Mouse (Mus musculus): Measurements from ENCODE around the gene Il17ra. TPM values are rescaled to one million over a fixed set of nuclear protein-coding genes. Genes with fewer than 3 reads are reported as not detected.

The Il17ra gene
- polyA plus RNA-seq, 1 experiment from 2014 or later = 1.1 TPM

DNA sequence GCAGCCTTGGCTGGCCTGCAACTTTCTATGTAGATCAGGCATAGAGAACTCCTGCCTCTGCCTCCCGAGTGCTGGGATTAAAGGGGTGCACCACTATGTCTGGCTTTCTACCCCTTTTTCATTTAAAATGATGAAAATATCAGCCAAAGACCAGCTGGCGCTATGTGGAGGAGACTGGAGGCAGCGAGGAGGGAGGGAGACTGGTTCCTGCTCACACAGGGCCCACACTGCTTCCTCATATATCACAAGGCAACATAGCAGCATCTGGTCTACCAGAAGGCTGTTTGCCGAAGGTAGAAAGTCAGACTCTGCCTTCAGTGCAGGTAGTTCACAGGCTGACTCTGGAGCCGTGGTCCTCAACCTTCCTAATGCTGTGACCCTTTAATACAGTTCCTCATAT lies 17.3 kb downstream of the Il17ra start:
- no peak for ATAC-seq
- Histone ChIP-seq H3K27me3 (replicated peaks; ENCODE audit: control insufficient read depth, insufficient read depth, low read length) (no peaks in the 10 kb centered on the region), H3K4me1 (ENCODE audit: control insufficient read depth, insufficient read depth, low read length) (no peaks in the 10 kb centered on the region), H3K9ac (ENCODE audit: low read length) (no peak overlapping the region), H3K4me2 (ENCODE audit: low read length) (no peak overlapping the region), H3K9me3 (replicated peaks; ENCODE audit: control insufficient read depth, low read length) (no peaks in the 10 kb centered on the region), H3K4me3 (ENCODE audit: low read depth, low read length) (no peak overlapping the region), H3K27ac (ENCODE audit: low read depth, low read length) (no peak overlapping the region), H3K36me3 (ENCODE audit: control insufficient read depth, insufficient read depth, low read length) (0 out of 2 replicates have a peak, but pooled peaks cover 5% of the 10 kb centered on the region)
- DNase-seq (ENCODE audit: low spot score) = no peak
- WGBS = 88% methylated on average over 5 of the region's 5 CpGs

DNA sequence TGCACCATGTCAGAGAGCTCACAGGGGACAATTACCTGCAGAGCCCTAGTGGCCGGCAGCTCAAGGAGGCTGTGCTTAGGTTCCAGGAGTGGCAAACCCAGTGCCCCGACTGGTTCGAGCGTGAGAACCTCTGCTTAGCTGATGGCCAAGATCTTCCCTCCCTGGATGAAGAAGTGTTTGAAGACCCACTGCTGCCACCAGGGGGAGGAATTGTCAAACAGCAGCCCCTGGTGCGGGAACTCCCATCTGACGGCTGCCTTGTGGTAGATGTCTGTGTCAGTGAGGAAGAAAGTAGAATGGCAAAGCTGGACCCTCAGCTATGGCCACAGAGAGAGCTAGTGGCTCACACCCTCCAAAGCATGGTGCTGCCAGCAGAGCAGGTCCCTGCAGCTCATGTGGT lies 18.5 kb downstream of the Il17ra start:
- Histone ChIP-seq H3K9me3 (replicated peaks; ENCODE audit: control insufficient read depth, low read length) (no peaks in the 10 kb centered on the region), H3K27ac (ENCODE audit: low read depth, low read length) (no peak overlapping the region), H3K9ac (ENCODE audit: low read length) (no peak overlapping the region), H3K27me3 (replicated peaks; ENCODE audit: control insufficient read depth, insufficient read depth, low read length) (no peaks in the 10 kb centered on the region), H3K4me1 (ENCODE audit: control insufficient read depth, insufficient read depth, low read length) (no peaks in the 10 kb centered on the region), H3K4me2 (ENCODE audit: low read length) (no peak overlapping the region), H3K4me3 (ENCODE audit: low read depth, low read length) (no peak overlapping the region), H3K36me3 (ENCODE audit: control insufficient read depth, insufficient read depth, low read length) (0 out of 2 replicates have a peak, but pooled peaks cover 5% of the 10 kb centered on the region)
- ATAC-seq (no peak), DNase-seq (ENCODE audit: low spot score) (no peak)
- WGBS = 90% methylated on average over 6 of the region's 6 CpGs

DNA sequence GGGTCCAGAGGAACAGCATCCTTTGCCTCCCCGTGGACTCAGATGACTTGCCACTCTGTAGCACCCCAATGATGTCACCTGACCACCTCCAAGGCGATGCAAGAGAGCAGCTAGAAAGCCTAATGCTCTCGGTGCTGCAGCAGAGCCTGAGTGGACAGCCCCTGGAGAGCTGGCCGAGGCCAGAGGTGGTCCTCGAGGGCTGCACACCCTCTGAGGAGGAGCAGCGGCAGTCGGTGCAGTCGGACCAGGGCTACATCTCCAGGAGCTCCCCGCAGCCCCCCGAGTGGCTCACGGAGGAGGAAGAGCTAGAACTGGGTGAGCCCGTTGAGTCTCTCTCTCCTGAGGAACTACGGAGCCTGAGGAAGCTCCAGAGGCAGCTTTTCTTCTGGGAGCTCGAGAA lies 19.0 kb downstream of the Il17ra start:
- WGBS = 90% methylated on average over 14 of the region's 14 CpGs
- 0 out of 2 replicates have a peak, but pooled peaks cover 5% of the 10 kb centered on the region for H3K36me3 ChIP-seq (ENCODE audit: control insufficient read depth, insufficient read depth, low read length)
- no peak for ATAC-seq
- H3K9ac ChIP-seq (ENCODE audit: low read length) = no peak overlapping the region
- no peak overlapping the region for H3K4me2 ChIP-seq (ENCODE audit: low read length)
- H3K27ac ChIP-seq (ENCODE audit: low read depth, low read length) = no peak overlapping the region
- no peaks in the 10 kb centered on the region for H3K9me3 ChIP-seq (replicated peaks; ENCODE audit: control insufficient read depth, low read length)
- H3K27me3 ChIP-seq (replicated peaks; ENCODE audit: control insufficient read depth, insufficient read depth, low read length) = no peaks in the 10 kb centered on the region
- H3K4me3 ChIP-seq (ENCODE audit: low read depth, low read length) = no peak overlapping the region
- no peaks in the 10 kb centered on the region for H3K4me1 ChIP-seq (ENCODE audit: control insufficient read depth, insufficient read depth, low read length)
- no peak for DNase-seq (ENCODE audit: low spot score)

DNA sequence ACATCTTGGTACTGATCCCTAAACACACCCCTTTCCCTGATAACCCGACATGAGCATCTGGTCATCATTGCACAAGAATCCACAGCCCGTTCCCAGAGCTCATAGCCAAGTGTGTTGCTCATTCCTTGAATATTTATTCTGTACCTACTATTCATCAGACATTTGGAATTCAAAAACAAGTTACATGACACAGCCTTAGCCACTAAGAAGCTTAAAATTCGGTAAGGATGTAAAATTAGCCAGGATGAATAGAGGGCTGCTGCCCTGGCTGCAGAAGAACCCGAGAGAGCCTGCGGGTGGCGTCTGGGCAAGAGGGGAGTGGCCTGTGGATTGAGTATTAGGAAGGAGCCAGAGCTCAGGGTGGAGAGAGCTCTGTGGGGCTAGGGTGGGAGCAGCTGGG lies 19.7 kb downstream of the Il17ra start:
- Histone ChIP-seq H3K4me3 (ENCODE audit: low read depth, low read length) (no peak overlapping the region), H3K27me3 (replicated peaks; ENCODE audit: control insufficient read depth, insufficient read depth, low read length) (no peaks in the 10 kb centered on the region), H3K9ac (ENCODE audit: low read length) (no peak overlapping the region), H3K36me3 (ENCODE audit: control insufficient read depth, insufficient read depth, low read length) (0 out of 2 replicates have a peak, but pooled peaks cover 5% of the 10 kb centered on the region), H3K27ac (ENCODE audit: low read depth, low read length) (no peak overlapping the region), H3K4me2 (ENCODE audit: low read length) (no peak overlapping the region), H3K4me1 (ENCODE audit: control insufficient read depth, insufficient read depth, low read length) (no peaks in the 10 kb centered on the region), H3K9me3 (replicated peaks; ENCODE audit: control insufficient read depth, low read length) (no peaks in the 10 kb centered on the region)
- ATAC-seq (no peak), DNase-seq (ENCODE audit: low spot score) (no peak)
- 44% methylated on average over 6 of the region's 6 CpGs for WGBS

DNA sequence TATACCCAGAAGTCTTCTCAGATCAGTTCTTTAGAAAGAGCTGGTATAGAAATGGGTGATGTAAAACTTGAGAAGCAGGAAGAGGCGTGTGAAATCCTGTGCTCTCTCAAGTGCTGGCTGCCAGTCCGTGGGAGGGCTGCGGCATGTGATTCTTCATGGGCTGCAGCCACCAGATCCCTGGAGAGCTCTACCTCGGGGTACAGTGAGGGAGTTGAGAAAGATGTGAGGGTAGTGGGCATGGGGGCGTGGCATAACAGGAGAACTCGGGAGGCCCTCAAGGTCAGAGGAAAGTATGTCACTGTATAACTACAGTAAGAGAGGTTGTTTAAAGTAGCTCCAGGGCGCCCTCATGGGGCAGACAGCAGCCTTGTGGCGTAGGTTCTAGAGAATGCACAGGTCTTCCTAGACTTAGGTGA lies 20.2 kb downstream of the Il17ra start:
- Histone ChIP-seq H3K27ac (ENCODE audit: low read depth, low read length) (no peak overlapping the region), H3K27me3 (replicated peaks; ENCODE audit: control insufficient read depth, insufficient read depth, low read length) (no peaks in the 10 kb centered on the region), H3K4me3 (ENCODE audit: low read depth, low read length) (no peak overlapping the region), H3K4me1 (ENCODE audit: control insufficient read depth, insufficient read depth, low read length) (no peaks in the 10 kb centered on the region), H3K9ac (ENCODE audit: low read length) (no peak overlapping the region), H3K9me3 (replicated peaks; ENCODE audit: control insufficient read depth, low read length) (no peaks in the 10 kb centered on the region), H3K36me3 (ENCODE audit: control insufficient read depth, insufficient read depth, low read length) (0 out of 2 replicates have a peak, but pooled peaks cover 5% of the 10 kb centered on the region), H3K4me2 (ENCODE audit: low read length) (no peak overlapping the region)
- ATAC-seq (no peak), DNase-seq (ENCODE audit: low spot score) (no peak)
- 43% methylated on average over 8 of the region's 8 CpGs for WGBS

DNA sequence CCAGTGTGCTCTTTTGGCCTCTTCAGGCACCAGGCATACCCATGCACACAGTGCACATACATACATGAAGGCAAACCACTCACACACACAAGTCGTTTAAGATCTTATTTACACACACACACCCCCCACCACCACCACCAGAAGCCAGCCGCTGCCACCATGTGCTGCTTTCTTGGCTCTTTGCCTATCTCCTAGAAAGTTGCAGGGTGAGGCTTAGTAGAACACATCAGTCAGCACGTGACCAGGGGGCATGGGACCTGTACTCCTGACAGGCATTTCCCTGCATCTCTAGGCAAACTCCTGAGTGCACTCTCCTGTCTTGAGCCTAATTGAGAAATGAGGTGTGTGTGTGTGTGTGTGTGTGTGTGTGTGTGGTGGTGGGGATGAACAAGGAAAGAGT lies 22.0 kb downstream of the Il17ra start:
- Histone ChIP-seq H3K27me3 (replicated peaks; ENCODE audit: control insufficient read depth, insufficient read depth, low read length) (no peaks in the 10 kb centered on the region), H3K9ac (ENCODE audit: low read length) (no peak overlapping the region), H3K9me3 (replicated peaks; ENCODE audit: control insufficient read depth, low read length) (no peaks in the 10 kb centered on the region), H3K27ac (ENCODE audit: low read depth, low read length) (no peak overlapping the region), H3K4me1 (ENCODE audit: control insufficient read depth, insufficient read depth, low read length) (peaks cover 3% of the 10 kb centered on the region; the same call in 1 of the 2 replicates), H3K4me2 (ENCODE audit: low read length) (no peak overlapping the region), H3K36me3 (ENCODE audit: control insufficient read depth, insufficient read depth, low read length) (0 out of 2 replicates have a peak, but pooled peaks cover 3% of the 10 kb centered on the region), H3K4me3 (ENCODE audit: low read depth, low read length) (no peak overlapping the region)
- DNase-seq (ENCODE audit: low spot score) (no peak), ATAC-seq (no peak)
- WGBS = 63% methylated on average over 3 of the region's 3 CpGs

DNA sequence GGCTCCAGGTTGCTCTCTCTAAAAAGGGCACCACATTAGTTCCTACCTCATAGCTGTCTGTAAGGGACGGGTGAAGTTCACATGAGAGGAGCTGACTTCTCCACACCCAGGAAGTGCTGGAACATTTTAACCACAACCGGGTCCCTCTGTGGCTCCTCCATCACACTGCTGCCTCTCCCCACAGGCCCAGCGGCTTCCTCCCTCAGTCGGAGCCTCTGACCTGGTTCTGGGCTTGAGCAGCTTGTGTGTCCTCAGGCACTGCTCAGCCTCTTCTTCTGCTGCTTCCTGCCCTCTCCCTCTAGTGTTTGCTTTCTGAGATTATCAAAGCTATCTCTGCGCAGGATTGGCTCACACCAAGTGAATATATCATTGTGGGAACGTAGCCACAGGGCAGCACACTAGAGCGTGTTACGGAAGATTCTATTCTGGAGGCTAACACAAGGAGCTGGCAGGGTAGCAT lies 23.0 kb downstream of the Il17ra start:
- Histone ChIP-seq H3K4me2 (ENCODE audit: low read length) (no peak overlapping the region), H3K27me3 (replicated peaks; ENCODE audit: control insufficient read depth, insufficient read depth, low read length) (no peaks in the 10 kb centered on the region), H3K9me3 (replicated peaks; ENCODE audit: control insufficient read depth, low read length) (no peaks in the 10 kb centered on the region), H3K9ac (ENCODE audit: low read length) (no peak overlapping the region), H3K4me1 (ENCODE audit: control insufficient read depth, insufficient read depth, low read length) (peaks cover 10% of the 10 kb centered on the region), H3K36me3 (ENCODE audit: control insufficient read depth, insufficient read depth, low read length) (0 out of 2 replicates have a peak, but pooled peaks cover 3% of the 10 kb centered on the region), H3K27ac (ENCODE audit: low read depth, low read length) (no peak overlapping the region), H3K4me3 (ENCODE audit: low read depth, low read length) (no peak overlapping the region)
- DNase-seq (ENCODE audit: low spot score) = no peak
- WGBS = 75% methylated on average over 8 of the region's 8 CpGs
- no peak for ATAC-seq

DNA sequence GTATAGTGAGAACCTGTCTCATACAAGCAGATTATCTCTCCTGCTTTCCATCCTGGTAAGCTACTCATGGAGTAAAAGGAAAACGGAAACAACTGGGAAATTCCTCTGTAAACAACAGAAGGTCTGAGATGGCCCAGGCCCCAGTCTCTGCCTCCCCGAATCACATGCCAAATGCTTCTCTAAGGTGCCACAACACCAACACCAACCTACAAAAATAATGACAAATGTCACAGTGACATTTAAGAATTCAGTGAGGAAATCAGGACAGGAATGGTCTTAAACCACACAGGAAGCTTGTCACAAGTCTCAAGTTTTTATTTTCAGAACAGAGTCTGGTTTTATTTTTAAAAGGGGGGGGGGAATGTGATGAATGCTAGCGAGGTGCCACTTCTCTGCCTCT lies 25.6 kb downstream of the Il17ra start:
- H3K27me3 ChIP-seq (replicated peaks; ENCODE audit: control insufficient read depth, insufficient read depth, low read length) = peaks cover 5% of the 10 kb centered on the region; the same call in 1 of the 2 replicates
- no peaks in the 10 kb centered on the region for H3K9me3 ChIP-seq (replicated peaks; ENCODE audit: control insufficient read depth, low read length)
- WGBS = 76% methylated on average over 3 of the region's 3 CpGs
- no peak for DNase-seq (ENCODE audit: low spot score)
- peaks cover 23% of the 10 kb centered on the region for H3K4me1 ChIP-seq (ENCODE audit: control insufficient read depth, insufficient read depth, low read length)
- H3K27ac ChIP-seq (ENCODE audit: low read depth, low read length) = no peak overlapping the region
- no peak overlapping the region for H3K9ac ChIP-seq (ENCODE audit: low read length)
- H3K36me3 ChIP-seq (ENCODE audit: control insufficient read depth, insufficient read depth, low read length) = no peaks in the 10 kb centered on the region
- no peak overlapping the region for H3K4me3 ChIP-seq (ENCODE audit: low read depth, low read length)
- ATAC-seq = no peak
- H3K4me2 ChIP-seq (ENCODE audit: low read length) = no peak overlapping the region

DNA sequence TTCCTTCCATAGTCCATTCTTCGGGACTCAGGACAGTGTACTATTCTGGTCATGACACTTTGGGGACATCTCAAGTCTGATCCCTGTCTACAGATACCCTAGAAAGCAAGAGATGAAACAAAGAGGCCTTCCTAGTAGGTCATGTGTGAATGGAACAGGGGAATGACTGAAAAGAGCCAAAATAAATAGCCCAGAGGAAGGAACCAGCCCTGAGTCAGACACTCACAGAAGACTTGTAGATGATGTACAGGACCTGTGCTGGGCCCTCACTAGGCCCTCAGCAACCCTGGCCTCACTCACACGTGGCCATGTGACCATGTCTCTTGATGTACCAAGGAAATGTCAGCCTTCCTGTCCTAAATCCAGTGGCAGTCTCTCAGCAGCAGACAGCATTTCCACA lies 26.4 kb downstream of the Il17ra start:
- 72% methylated on average over 2 of the region's 2 CpGs for WGBS
- no peak overlapping the region for H3K4me2 ChIP-seq (ENCODE audit: low read length)
- H3K27me3 ChIP-seq (replicated peaks; ENCODE audit: control insufficient read depth, insufficient read depth, low read length) = peaks cover 5% of the 10 kb centered on the region; the same call in 1 of the 2 replicates
- H3K9me3 ChIP-seq (replicated peaks; ENCODE audit: control insufficient read depth, low read length) = no peaks in the 10 kb centered on the region
- H3K4me3 ChIP-seq (ENCODE audit: low read depth, low read length) = no peak overlapping the region
- DNase-seq (ENCODE audit: low spot score) (no peak), ATAC-seq (no peak)
- no peak overlapping the region for H3K9ac ChIP-seq (ENCODE audit: low read length)
- H3K27ac ChIP-seq (ENCODE audit: low read depth, low read length) = no peak overlapping the region
- H3K36me3 ChIP-seq (ENCODE audit: control insufficient read depth, insufficient read depth, low read length) = no peaks in the 10 kb centered on the region
- peaks cover 25% of the 10 kb centered on the region for H3K4me1 ChIP-seq (ENCODE audit: control insufficient read depth, insufficient read depth, low read length)

All from forebrain, embryonic 14.5 days (tissue).